Mouse (Mus musculus): ENCODE data around the gene Mrpl2.

Gene Mrpl2

DNA sequence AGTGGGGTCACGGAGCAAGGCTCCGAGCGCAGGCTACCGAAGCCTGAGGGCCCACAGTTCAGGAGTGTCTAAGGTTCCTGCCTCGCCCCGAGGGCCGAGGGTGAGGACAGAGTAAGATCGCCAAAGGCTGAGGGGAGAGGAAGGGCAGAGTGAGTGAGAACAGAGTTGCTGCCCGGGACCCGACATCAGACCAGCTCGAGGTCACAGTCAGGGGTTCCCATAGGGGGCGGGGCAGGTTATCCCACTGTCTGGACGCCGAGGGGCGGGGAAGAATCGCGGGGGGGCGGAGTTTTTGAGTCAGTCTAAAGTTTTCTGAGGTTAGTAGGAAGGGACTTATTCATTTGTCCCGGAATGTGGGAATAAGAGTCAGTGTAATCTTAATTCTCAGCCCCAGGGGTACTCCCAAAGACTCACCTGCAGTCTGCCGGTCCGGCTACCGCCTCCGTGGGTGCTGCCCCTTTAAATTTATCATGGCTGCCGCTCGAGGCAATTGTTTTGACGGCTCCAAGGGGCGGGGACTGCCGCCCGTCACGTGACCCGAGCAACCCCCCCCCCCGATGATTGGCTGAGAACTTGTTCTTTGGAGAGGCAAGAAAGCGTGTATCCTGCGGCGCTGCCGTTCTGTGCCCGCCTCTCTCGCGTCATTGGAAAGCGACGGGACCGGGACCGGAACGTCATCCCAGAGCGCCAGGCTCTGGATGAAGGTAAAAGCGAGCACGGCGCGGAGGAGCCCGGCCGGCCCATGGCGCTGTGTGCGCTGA is at the start of gene Mrpl2, which contains the start of gene Klc4:
Gene Mrpl2 (plus strand): TSS at position 669 of the 761 bp plus-strand sequence.
Gene Klc4 (minus strand): TSS at position 462 of the 761 bp plus-strand sequence.
- in situ Hi-C loops (cut with MboI; ENCODE audit: unreplicated experiment in 2 of 2) = loop anchor here in 1 of 2 experiments (10.0 kb wide), 1 partner anchor 129 kb away; the partner anchor contains the start of gene 2310039H08Rik

DNA sequence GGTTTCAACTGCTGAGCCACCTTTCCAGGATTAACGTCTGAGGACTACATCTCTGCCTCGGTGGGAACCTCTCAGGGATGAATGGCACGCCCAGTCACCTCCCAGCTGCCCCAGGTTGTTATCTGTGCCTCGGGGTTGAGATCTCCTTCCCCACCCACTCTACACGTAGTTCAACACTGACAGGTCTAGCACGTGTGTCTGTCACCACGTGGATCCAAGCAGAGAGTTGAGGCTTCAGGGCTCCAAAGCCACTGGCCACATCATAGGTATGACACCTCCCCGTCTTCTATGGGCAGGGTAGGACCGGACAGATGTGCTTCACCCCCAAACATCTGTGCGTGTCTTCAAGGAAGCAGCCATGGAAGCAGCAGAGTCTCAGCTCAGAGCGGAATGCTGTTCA is 48.1 kb upstream of the Mrpl2 start:
- in situ Hi-C loops (cut with MboI; ENCODE audit: unreplicated experiment in 2 of 2) = no loop called here

DNA sequence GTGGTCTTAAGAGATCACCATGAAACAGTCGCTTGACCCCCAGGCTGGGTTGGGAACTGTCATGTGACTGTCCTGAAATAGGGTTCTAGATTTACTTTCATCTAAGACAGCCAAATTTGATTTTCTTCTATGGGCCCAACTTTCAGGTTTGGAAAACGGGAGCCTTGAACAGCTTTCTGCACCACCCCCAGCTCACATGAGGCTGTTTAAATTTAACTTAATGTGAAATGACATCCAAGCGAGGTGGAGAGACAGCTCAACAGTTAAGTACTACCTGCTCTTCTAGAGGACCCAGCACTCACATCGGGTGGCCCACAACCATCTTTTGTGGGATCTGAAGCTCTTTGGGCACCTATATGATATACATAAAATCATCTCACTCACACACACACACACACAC is 47.1 kb upstream of the Mrpl2 start:
- in situ Hi-C loops (cut with MboI; ENCODE audit: unreplicated experiment in 2 of 2) = no loop called here

DNA sequence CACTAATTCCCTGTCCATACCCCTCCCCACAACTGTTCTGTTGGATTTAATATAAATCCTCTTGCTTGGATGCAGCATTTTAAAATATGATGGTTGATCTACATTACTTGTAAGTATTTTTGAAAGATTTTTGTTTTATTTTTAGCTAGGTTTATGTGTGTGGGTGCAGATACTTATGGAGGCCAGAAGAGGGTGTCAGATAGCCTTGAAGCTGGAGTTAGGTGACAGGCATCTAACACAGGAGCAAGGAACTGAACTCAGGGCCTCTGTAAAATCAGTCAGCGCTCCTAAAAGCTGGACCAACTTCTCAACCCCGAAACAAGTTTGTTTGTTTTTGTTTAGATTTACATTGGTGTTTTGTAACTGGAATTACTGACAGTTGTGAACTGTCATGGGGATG is 45.5 kb upstream of the Mrpl2 start:
- in situ Hi-C loops (cut with MboI; ENCODE audit: unreplicated experiment in 2 of 2) = no loop called here

DNA sequence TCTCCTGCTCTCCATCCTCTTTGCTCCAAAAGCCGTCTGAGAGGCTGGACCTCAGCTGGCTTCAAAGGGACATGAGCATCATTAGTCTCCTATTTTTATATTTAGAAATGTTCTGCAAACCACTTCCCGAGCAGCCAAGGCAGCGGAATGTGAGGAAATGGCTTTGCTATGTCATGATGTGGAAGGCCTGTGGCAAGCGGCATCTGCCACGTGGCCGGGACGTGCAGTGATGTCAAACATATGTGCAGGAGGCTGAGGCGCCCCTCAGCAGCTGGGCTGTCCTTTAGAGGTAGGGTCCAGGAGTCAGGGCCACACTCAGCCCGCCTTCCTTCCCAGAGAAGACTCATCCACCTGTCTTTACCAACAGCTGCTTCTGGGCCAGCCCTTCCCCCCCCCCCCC is 43.8 kb upstream of the Mrpl2 start:
- in situ Hi-C loops (cut with MboI; ENCODE audit: unreplicated experiment in 2 of 2) = no loop called here

DNA sequence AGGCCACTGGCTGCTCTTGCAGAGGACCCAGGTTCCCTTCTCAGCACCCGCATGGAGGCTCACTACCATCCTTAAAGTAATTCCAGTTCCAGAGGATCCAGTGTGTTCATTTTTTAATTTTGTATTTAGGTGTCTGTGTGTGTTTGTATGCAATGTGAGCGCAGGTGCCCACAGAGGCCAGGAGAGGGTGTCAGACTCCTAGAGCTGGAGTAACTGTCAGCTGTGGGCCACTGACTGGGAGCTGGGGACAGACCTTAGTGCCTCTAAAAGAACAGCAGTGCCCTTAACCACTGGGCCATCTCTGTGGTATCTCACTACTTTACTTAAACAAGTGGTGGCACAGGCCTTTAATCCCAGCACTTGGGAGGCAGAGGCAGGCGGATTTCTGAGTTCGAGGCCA is 42.8 kb upstream of the Mrpl2 start:
- in situ Hi-C loops (cut with MboI; ENCODE audit: unreplicated experiment in 2 of 2) = no loop called here

DNA sequence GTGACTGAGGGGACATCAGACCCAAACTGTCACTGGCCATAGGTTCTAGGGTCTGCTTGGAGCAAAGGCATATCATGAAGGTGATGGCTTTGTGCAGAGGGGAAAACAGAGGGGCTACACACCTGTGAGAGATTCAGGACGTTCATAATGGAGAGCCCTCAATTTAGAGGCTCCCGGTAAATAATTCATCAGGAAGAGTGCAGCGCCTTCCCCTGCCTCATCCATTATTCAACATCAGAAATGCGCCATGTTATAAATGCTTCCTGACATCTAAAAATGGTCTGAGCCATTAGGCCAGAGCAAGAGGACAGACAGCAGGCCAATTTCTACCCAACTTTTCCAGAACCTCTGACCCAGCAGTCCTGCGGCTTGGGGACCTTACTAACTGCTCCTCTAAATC is 40.9 kb upstream of the Mrpl2 start:
- in situ Hi-C loops (cut with MboI; ENCODE audit: unreplicated experiment in 2 of 2) = no loop called here

DNA sequence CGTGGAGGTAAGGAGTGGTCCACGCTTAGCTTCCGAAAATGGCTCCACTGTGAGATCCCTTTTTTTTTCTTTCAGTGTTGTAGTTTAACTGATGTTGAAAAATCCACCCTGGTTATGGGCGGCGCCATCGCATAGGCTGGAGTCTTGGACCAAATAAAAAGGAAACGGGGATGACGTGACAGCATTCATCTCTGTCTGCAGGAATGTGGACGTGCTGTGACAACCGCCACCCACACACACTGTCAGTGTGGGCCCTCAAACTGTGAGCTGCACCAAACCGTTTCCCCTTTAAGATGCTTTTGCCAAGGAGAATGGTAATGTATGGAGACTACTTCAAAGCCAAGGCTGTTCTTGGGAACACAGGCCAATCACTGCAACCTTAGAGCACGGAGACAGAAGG is 40.0 kb upstream of the Mrpl2 start:
- in situ Hi-C loops (cut with MboI; ENCODE audit: unreplicated experiment in 2 of 2) = no loop called here

DNA sequence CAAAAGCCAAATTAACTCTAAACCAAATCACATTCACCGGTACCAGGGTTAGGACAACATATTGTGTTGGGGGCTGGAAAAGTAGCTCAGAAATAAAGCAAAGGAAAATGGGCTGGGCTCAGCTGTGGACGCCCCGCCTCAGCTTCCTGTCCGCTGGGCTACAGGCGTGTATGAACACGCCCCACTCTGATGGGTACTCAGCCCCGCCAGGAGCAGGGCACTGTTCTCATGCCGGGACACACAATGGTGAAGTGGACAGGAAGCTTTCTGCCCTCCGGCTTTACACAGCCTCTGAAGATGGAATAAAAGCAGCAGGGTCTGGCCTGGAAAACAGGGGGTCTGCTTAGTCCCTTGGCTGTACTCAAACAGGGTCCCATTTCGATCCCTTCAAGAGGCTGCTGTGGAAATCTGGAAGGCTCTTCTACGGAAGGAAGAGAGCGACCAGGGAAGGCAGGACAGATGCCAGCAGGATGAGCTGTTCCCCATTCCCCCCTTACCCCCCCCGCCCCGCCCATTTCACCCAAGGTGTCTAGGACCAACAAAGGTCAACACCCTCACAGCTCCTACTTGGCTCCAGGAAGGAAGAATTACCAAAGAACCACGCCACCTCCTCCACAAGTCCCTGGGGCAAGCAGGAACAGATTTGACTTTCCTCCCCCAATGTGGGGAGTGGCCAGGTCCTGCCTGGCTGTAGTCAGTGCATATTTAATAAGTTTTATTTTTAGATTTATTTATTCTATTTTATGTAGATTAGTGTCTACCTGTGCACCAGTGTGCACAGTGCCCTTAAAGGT is 36.1 kb upstream of the Mrpl2 start:
- in situ Hi-C loops (cut with MboI; ENCODE audit: unreplicated experiment in 2 of 2) = no loop called here

DNA sequence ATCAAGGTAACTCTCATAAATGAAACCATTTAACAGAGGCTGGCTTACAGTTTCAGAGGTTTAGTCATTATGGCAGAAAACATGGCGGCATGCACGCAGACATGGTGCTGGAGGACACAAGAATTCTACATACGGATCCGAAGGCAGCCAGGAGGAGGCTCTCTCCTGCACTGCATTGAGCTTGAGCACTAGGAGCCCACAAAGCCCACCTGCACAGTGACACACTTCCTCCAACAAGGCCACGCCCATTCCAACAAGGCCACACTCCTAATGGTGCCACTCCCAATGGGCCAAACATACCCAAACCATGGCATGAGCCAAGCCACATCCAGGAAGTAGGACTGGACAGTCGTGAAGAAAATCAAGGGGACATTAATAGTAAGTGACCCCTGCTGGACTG is 34.7 kb upstream of the Mrpl2 start:
- in situ Hi-C loops (cut with MboI; ENCODE audit: unreplicated experiment in 2 of 2) = no loop called here

DNA sequence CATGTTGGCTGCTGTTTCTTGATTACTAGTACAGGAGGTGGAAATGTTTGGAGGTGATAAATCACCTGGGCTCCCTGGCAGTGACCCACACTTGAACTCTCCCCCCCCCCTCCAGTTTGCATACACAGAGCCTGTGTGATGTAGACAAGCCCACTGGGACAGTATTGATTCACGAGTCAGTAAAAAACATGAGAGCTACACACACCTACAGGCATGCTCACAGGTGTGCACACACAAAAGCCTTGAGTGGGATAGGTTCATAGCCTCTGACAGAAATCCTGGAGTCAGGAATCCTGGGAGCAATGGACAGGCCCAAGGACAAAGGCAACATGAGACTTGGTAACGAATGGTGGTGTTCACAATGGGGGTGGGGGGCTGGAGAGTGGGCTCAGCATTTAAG is 33.8 kb upstream of the Mrpl2 start:
- in situ Hi-C loops (cut with MboI; ENCODE audit: unreplicated experiment in 2 of 2) = no loop called here

DNA sequence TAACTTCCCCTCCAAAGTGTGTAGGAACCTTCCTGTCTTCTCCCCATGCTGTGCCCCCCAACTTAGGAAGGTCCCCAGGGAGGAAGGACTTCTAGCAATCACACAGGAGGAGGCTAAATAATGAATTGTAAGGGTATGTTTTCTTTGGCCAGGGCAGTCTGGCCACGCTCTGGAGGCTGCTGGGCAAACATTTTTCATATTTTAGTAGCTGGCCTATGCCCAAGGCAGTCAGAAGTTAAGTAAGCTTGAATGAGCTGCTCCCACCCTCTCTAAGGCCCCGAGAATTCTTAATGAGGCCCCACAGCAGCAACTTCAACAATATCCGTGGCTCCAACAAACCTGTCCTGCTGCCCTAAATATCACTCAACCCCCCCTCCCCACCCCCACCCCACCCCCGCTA is 33.2 kb upstream of the Mrpl2 start:
- in situ Hi-C loops (cut with MboI; ENCODE audit: unreplicated experiment in 2 of 2) = no loop called here

DNA sequence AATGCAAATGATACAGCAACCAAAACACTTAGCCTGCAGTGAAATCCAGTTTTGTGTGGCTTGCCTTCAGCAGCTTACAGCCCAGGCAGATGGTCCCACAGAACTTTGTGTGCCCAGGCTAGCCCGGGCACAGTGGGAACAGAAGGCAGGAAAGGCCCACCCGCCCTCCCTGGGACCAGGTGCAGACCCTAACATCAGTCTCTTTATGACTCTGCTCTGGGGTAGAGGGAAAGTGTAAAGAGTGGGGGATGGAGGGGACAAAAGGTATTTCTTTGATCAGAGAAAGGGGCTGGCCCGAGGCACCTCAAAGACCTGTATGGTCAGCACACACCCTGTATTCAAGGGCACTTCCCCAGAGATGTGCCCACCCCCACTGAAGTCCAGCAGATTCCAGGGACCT is 32.8 kb upstream of the Mrpl2 start:
- in situ Hi-C loops (cut with MboI; ENCODE audit: unreplicated experiment in 2 of 2) = no loop called here

DNA sequence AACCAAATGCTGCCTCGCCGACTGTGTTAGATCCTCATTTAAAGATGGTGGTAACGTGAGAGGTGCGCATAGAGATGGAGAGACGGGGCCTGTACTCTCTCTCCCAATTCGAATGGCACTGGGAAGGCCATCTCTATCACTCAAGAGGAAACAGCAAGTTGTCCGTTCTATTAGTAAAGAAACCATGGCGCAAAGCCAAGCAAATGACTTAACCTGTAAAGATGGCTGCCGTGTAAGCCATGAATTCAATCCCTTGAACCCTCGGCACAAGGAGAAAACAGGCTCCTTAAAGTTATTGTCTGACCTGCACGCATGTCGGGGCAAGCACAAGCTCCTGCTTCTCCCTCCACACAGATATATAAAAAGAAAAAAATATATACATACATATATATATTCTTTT is 28.2 kb upstream of the Mrpl2 start:
- in situ Hi-C loops (cut with MboI; ENCODE audit: unreplicated experiment in 2 of 2) = no loop called here

DNA sequence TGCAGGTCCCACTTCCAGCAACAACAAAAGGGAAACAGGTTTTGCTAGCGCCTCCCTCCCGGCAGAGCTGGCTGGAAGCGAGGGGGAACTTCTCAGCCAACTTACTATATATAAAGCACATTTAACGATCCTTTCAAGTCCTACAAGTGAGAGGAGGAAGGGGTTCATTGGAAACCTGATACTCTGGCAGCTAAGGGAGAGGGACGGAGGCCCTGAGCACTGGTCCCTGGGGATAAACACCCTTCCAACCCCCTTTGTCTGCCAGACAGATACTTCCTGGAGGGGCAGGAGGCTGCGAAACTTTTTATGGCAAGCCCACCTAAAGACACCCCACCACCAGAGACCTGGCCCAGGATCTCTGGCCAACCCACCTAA is 27.6 kb upstream of the Mrpl2 start:
- in situ Hi-C loops (cut with MboI; ENCODE audit: unreplicated experiment in 2 of 2) = no loop called here

DNA sequence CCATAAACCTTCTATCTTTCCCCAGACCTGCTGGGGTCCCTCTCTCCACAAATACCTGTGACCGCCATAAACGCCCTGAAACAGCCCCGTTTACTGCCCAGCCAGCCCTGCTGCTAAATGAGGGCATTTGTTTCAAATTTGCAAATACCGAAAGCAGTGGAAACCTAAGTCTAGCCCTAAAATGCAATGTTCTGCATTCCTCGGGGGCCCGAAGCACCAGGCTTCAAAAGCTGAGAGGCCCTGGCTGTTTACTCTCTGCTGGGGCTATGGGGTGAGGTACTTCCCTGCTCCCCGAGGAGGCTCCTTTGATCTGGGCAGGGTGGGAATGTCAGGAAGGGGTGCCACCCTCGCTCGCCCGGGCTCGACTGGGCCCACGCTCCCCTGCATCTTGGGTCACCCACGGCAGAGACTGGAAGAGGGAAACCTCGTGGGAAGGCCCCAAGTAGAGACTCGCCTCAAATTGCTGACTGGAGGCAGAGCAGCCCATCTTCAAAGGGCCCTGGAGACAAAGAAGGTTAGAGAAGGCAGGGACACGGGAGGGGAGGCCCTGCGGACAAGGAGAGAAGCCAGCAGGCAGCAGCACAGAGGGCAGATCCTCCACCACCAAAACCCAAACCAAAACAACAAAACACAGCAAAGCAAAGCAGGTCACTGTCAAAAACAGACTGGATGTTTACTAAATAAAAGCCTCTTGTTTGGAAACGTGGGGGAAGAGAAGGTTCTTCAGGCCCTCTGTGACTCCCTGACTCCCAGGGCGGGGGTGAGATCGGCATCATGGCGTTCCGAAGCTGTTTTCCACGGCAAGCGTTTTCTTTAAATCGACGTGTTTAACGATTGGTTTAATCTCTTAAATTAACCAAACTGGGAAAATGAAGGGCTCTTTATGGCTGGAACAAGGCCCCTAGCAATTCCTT is 27.0 kb upstream of the Mrpl2 start:
- in situ Hi-C loops (cut with MboI; ENCODE audit: unreplicated experiment in 2 of 2) = no loop called here

DNA sequence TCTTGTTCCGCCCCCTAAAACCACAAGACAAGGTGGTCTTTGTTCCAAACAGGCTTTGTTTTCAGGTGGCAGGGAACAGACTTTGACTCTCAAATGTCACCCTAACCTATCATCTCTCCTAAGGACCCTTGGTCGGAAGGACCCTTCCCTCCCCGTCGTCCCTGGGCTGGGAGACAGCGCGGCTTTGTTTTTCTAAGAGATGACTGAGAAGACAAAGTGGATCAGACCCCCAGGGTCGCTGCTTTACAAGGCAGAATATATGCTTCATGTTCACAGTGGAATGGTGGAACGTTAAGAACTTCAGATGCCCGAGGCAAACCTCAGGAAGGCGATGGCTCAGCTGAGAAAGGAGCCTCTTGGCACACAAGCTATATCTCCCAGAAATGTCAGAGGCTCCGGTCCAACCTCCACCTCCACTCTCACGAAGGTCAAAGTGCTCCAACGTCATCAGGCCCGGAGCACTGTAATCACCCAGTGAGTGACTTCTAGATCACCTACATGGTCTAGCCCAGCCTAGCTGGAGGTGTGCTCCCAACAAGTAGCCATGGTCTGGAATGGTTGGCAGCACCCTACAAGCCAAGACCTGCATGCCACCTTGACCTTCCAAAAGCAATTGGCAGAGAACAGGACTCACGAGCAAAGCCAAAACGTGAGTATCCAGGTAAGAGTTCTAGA is 26.2 kb upstream of the Mrpl2 start:
- in situ Hi-C loops (cut with MboI; ENCODE audit: unreplicated experiment in 2 of 2) = no loop called here

DNA sequence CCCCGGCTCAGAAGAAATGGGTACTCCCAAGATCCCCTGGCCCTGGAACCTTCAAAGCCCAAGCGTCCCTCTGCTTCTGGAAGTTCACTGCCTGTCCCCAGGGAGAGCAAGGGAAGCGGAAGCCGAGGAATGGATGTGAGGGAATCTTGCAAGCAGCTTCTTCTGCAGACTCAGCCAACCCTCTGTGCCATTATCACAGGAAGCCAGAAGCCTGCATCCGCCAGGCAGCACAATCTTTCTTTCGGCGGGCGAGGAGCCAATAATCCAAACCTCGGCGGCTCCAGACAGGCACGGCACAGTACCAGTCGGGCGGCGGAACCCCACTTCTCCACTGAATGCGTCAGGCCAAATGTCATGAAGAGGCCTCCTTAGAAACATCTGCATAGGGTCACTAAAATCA is 24.7 kb upstream of the Mrpl2 start:
- in situ Hi-C loops (cut with MboI; ENCODE audit: unreplicated experiment in 2 of 2) = no loop called here

DNA sequence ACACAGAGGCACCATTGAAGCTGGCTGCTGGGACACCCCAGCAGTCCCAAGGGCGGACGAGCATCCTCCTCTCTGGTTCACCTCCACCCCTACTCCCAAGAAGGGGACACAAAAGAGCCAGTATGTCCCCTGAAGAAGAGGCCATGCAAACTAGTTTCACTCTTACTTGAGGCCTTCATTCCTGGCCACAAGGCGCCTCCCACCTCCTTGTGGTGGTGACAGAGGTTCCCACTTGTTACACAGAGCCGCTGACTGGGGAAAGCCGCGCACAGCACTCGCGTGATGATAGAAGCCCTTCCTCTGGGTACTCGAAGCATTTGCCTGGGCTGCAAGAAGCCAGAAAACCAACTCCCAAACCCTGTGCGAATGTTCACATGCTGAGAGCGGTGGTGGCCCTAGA is 23.8 kb upstream of the Mrpl2 start:
- in situ Hi-C loops (cut with MboI; ENCODE audit: unreplicated experiment in 2 of 2) = no loop called here

DNA sequence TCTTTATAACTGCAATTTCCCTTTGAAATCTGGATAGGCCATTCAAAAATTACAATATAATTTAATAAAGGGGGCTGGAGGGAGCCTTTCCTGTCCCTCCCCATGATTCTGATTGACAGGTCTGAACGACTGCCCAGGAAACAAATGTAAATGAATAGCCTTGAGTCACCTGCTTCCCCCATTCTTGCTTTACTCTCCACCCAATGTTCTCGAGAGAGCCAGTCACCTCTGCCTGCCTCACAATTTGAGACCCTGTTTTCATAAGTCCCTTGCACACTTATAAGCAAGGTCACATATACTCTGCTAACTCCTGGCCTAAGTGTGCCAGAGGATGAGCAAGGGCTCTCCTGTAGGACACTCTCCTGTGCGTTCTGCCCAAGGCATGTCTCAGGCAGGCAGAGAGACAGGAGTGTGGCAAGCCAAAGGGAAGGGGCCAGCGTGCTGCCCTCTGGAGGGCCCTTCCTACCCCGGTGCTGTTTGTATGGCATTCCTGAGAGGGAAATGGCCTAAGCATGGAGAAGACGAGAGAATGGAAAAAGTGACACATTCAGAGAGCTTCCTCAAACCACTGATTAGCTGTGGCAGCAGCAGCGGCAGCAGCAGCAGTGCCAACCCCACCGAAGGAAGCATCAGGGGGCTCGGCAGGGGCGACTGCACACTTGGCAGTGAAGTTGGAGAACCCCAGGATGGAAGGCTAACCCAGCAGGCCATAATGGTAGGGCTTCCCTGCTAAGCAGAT is 22.0 kb upstream of the Mrpl2 start:
- in situ Hi-C loops (cut with MboI; ENCODE audit: unreplicated experiment in 2 of 2) = no loop called here

Measured in v-Abl transformed pro-B cells (cell line).